Mouse (Mus musculus): ENCODE measurements around the gene Kcnk4.

GRCm38 (mm10) chr19:6978639-6978974, 44.3 kb upstream of the Kcnk4 start:
- TF ChIP-seq POLR2A (IDR thresholded peaks at IDR 0.05; ENCODE audit: control insufficient read depth, extremely low read depth, insufficient read depth, low read length, poor library complexity), result no peak
- no peak for TF ChIP-seq CTCF (IDR thresholded peaks at IDR 0.05; ENCODE audit: borderline replicate concordance, control insufficient read depth, extremely low read depth, insufficient read depth, low read length, poor library complexity)

All from thymus, adult 2 months (tissue).